Mouse (Mus musculus) bone marrow macrophage, adult 2 months (primary cell): ENCODE results near the gene Dcst2.

ENCODE experiments used
- CTCF ChIP-seq: IDR thresholded peaks from 2 replicates; pipeline ENCODE4 v1.5.1; 2012; ENCODE audit warnings: low read depth, mild to moderate bottlenecking, low read length, moderate library complexity
- POLR2A ChIP-seq: IDR thresholded peaks from 2 replicates; pipeline ENCODE4 v1.6.1; 2012; ENCODE audit warnings: mild to moderate bottlenecking, low read depth, low read length, borderline replicate concordance

DNA sequence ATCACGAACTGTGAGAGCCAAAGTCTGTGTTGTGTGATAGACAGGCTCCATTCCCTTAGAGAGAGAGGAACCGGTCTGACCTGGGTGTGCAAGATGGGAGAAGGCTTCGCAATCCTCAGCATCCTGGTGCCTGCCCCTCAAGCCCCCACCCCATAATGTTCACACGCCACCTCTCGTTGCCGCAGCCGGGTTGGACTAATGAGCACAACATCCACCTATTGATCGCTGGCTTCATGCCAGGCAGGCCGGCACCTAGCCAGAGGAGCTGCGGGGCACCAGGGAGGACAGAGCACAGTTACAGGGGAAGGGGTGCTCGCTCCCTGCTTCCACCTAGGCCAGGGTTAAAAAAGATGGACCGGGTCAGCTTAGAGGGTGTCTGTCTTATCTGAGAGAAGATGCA is 29.3 kb upstream of the Dcst2 start:
- TF ChIP-seq POLR2A (no peak), CTCF (no peak)
